Mouse (Mus musculus) splenic B cell, adult 2 months (primary cell): ENCODE results near the gene Chrnb2.
"Not testable (repeated sequence)": the region's sequence is repeated elsewhere in the genome, so short reads cannot be mapped to it uniquely, and the experiment has no call there.

Experiments
- DNase-seq: peaks from one replicate; pipeline ENCODE4 v3.0.0-alpha.2; 2011; ENCODE audit warnings: low read depth, low spot score
- H3K27me3 ChIP-seq: 2 replicates; pipeline ENCODE4 v1.6.1; 2012; ENCODE audit warnings: mild to moderate bottlenecking, low read length, moderate library complexity, mixed read lengths; ENCODE audit not compliant: control insufficient read depth, poor library complexity, insufficient read depth, severe bottlenecking
- H3K36me3 ChIP-seq: 2 replicates; pipeline ENCODE4 v1.6.1; 2012; ENCODE audit warnings: mild to moderate bottlenecking, low read length, moderate library complexity, mixed read lengths; ENCODE audit not compliant: control insufficient read depth, poor library complexity, insufficient read depth, severe bottlenecking

The Chrnb2 gene

DNA sequence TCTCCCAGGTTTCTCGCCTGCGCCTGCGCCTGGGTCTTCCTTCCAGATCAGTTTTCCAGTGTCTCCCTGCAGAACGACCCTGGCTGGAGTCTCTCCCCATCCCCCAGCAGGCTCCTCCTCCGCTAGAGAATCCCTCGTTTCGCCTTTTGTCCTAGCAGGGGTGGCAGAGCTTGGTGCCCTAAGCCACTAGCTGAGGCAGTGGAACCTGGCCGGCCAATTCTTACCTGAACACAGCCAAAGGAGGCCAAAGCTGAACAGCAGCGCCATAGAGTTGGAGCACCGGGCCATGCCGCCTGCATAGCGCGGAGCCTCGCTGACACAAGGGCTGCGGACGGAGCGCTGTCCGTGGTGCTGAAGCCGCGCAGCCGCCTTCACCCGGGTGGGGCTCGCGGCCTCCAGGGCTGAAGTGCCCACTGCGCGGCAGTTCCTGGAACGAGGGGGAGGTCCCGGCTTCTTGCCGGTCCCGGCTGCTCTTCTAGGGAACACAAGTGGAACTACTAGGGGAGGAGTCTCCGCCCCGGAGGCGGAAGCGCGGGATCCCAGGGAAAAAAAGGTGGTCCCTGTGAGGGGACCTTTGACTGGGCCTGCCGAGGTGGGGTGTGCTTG lies at the start of gene Chrnb2:
TSS of gene Chrnb2 (minus strand) at position 514 of the 606 bp plus-strand sequence.
- Histone ChIP-seq H3K27me3 (no peaks in the 10 kb centered on the region), H3K36me3 (no peaks in the 10 kb centered on the region; the same call in 1 of the 2 replicates)
- peak; percentile 84 for DNase-seq

DNA sequence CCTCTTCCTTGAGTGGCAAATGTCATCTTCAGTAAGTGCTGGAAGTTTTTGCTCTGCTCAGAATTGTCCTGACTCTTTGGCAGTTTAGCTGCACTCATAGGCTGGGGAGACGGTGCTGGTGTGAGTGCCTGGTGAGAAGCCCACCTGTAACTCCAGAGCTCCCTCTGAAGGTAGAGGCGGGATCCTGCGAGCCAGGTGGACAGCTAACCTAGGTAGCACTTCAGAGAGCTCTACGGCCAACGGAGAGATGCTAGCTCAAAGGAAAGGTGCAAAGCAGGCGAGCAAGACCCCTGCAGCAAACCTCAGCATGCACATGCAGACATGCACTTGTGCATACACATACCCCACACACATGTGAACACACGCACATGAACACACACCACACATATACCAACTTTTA lies 49.6 kb upstream of the Chrnb2 start:
- Histone ChIP-seq H3K27me3 (no peaks in the 10 kb centered on the region), H3K36me3 (no peaks in the 10 kb centered on the region)
- no peak for DNase-seq

DNA sequence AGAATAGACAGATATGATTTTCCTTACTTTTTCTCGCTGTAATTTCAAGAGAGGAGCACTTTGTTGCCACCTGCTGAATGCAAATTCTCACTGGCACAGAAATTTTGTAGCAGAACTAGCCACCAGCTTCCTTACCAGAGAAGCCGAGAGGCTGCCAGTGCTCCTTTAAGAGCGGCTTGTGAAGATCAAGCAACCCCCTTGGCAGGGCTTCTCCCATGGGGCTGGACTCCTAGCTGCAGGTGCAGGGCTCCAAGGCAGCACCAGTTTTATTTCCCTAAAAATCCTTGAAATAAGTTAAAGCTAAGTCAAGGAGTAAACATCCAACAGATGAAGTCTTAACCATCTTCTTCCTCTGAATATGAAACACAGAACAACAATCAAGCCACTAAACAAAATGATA lies 47.7 kb upstream of the Chrnb2 start:
- no peaks in the 10 kb centered on the region for H3K27me3 ChIP-seq
- DNase-seq: no peak
- H3K36me3 ChIP-seq: no peaks in the 10 kb centered on the region

DNA sequence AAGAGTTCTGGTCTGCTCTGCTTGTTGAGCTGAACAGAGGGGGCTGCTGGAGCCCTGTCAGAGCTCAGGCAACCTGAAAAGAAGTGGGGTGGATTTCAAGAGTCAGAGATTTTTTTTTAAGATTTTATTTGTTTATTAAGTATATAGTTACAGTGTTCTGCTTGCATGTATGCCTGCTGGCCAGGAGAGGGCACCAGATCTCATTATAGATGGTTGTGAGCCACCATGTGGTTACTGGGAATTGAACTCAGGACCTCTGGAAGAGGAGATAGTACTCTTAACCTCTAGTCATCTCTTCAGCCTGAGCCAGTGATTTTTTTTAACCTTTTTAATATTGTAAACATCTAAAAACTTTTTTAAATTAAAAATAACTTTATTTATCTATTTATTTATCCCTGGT lies 46.4 kb upstream of the Chrnb2 start:
- peak; percentile 46 for DNase-seq
- Histone ChIP-seq H3K27me3 (no peaks in the 10 kb centered on the region), H3K36me3 (no peaks in the 10 kb centered on the region)

DNA sequence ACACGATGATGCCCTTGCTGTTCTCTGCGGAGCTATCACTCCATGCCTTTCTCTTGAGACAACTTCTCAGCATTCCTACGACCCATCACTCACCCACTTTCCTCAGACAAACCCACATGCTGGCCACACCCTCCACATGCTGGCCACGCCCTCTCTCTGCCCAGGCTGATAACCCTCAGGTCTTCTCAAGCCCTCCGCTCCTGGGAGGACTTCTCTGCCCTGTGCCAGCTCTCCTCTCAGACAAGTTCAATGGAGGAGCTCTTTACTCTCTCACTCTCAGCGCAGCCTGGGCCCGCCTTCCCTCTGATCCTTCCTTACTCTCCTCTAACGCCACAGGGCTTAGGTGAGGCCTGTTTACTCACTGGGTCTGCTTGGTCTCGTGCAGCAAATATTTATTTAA lies 44.2 kb upstream of the Chrnb2 start:
- Histone ChIP-seq H3K27me3 (no peaks in the 10 kb centered on the region), H3K36me3 (no peaks in the 10 kb centered on the region)
- DNase-seq: no peak

DNA sequence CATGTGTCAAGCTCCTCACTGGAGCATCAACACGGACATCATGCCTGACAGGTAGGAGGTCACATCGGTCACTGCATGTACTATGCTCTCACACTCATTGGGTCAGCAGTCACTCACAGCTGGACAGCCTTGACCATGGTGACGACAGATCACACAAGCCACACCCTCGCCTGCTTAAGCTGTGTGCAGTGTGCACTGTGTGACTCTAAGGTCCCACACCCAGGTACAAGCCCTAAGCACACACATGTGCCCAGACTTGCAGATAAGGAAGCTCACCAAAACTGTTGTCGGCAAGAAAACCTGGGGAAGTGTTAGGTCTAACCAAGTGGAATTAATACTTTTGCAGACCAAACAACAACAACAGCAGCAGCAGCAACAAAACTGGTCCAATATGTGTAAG lies 43.4 kb upstream of the Chrnb2 start:
- no peaks in the 10 kb centered on the region for H3K36me3 ChIP-seq
- no peaks in the 10 kb centered on the region for H3K27me3 ChIP-seq
- no peak for DNase-seq

DNA sequence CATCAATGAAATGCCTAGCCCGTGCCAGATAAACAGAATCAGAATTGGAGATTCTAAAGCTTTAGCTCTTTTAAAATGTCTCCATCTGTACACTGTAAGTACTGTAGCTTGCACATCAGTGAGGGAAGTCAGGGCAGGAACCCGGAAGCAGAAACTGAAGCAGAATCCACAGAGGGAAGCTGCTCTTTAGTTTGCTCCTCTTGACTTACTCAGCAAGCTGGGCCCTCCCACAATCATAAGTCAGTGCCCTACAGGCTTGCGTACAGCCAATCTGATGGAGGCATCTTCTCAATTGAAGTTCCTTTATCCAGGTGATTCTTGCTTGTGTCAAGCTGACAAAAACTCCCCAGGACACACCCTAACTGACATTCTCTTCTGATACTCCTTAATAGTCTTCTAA lies 42.7 kb upstream of the Chrnb2 start:
- no peaks in the 10 kb centered on the region for H3K36me3 ChIP-seq
- no peak for DNase-seq
- H3K27me3 ChIP-seq: no peaks in the 10 kb centered on the region

DNA sequence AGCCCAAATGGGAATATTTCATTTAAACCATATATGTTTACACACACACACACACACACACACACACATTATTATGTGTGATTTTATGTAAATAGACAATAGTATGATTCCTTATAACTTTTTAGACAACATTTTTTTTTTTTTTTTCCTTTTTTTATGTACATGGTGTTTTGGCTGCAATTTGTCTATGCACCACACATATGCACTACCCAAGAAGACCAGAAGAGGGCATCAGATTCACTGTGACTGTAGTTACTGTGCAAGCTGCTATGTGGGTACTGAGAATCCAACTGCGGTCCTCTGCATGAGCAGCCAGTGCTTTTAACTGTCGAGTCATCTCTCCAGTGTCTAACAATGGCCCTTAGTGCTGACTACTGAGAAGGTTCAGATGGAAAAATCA lies 42.3 kb upstream of the Chrnb2 start:
- Histone ChIP-seq H3K27me3 (no peaks in the 10 kb centered on the region), H3K36me3 (no peaks in the 10 kb centered on the region)
- DNase-seq: peak; percentile 70

DNA sequence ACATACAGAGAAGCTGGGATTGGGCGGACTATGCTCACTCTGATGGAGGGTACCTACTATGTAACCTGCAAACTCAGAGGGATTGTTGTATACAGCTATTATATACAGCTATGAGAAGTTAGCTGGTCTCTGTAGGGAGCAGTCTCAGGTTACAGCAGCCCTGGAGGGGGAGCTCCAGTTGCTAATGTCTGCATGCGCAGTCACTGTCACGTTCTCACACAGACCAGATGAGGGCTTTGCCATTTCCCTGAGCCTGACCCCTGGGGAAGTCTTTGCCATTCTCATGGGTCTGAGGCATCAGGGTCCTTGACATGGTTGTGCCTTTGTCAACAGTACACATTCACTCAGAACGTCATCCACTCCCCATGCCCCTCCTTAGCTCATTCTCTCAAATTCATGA lies 40.7 kb upstream of the Chrnb2 start:
- Histone ChIP-seq H3K36me3 (no peaks in the 10 kb centered on the region), H3K27me3 (no peaks in the 10 kb centered on the region)
- DNase-seq: no peak

DNA sequence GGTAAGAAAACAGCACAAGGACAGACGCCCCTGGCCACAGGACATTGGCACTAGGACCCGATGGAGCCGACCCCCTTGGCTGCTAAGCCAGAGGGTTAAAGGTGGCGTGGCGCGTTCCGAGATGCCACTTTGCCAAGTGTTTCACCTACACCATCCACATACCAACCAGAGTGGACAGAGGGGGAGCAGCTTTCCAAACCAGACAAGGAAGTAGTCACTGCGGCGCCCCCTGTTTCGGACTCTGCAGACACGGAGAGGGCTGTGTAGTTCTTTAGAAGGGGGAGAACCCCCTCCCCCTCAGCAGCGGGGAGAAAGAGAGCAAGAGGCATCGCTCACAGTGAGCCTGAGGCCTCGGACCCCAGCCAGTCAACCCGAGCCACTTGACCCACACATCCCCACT lies 38.4 kb upstream of the Chrnb2 start:
- no peak for DNase-seq
- Histone ChIP-seq H3K27me3 (no peaks in the 10 kb centered on the region), H3K36me3 (no peaks in the 10 kb centered on the region)

DNA sequence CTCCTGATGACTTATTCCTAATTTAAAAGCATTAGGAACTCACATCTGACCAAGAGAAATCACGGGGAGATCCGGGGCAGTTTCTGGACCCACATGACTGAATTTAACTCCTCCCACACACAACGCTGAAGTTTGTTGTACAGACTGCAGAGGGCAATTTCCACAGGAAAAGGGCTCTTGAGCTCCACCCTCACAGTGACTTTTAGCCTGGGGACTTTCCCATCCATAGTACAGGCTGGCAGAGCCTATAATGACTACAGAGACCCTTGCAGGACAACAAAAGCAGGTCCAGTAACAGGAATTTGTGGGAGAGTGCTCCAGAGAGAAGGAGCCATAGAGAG lies 37.0 kb upstream of the Chrnb2 start:
- no peaks in the 10 kb centered on the region for H3K27me3 ChIP-seq
- DNase-seq: peak; percentile 84

DNA sequence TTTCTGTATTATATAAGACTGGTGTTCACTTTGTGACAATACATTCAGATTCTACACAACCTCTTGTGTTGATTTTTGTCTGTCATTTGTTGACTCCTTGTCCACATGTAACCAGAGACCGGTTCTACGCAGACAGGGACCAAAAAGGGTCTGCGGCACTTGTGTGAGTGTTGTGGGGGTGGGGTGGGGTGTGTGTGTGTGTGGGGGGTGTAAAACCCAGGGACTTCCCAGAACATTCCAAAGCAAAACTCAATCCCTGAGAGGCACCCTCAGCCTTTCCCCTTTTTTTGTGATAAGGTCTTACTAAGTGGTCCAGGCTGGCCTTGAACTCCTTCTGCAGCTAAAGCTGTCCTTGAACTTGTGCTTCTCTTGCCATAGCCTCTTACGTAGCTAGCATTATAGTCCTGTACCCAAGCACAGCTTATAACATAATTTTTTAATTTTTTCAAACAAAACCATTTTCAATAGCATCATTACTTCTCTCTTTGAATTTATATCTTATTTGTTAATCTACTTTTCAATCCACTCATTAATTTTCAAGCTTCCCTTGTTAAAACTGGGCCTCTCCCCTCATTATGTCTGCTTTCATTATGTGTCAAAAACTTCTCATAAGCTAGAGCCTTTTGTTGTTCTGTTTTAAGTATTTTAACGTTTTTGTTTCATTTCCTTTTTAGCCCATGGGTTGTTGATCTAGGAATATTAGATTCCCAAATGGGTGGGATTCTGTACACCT lies 36.5 kb upstream of the Chrnb2 start:
- no peak for DNase-seq
- Histone ChIP-seq H3K36me3 (no peaks in the 10 kb centered on the region), H3K27me3 (no peaks in the 10 kb centered on the region)

More for the DNA sequence above, 37.0 kb upstream of the Chrnb2 start:
- no peaks in the 10 kb centered on the region for H3K36me3 ChIP-seq

DNA sequence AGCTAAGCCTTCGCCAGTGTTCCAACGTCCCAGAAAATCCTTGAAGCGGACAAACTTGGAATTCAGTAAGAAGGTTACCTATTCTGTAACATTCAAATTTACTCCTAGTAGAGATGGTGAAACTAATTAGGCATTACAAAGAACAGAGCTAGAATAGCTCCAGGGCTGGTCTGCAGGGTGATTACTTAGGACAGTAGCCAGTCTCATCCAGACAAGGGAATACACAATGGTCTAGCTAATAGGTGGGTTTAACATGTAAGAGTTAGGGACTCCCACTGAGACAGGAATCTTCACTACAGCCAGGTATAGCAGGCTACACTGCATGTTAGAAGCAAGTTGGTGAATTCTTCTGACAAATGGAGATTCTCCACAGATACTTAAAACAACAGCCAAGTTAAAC lies 35.6 kb upstream of the Chrnb2 start:
- H3K27me3 ChIP-seq, H3K36me3 ChIP-seq, DNase-seq: not testable (repeated sequence)

DNA sequence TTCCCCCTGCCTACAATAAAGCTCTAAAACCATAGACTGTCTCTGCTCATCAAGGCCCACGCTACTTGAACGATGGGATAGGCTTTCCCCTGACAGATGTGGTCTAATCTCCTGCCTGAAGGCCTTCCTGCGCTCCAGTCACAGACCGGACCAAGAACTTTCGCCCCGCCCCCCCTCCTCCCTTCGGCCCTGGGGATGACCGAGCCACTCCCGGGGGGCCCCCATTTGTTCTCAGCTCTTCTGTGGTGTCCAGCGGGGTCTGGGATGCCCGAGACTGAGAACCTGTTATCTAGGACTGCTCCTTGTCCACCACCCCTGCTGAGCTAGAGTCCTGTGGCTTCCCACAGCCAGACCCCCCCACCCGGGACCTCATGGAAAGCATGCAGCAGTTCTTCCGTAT lies 35.0 kb upstream of the Chrnb2 start:
- H3K27me3 ChIP-seq: no peaks in the 10 kb centered on the region
- no peak for DNase-seq
- no peaks in the 10 kb centered on the region for H3K36me3 ChIP-seq

DNA sequence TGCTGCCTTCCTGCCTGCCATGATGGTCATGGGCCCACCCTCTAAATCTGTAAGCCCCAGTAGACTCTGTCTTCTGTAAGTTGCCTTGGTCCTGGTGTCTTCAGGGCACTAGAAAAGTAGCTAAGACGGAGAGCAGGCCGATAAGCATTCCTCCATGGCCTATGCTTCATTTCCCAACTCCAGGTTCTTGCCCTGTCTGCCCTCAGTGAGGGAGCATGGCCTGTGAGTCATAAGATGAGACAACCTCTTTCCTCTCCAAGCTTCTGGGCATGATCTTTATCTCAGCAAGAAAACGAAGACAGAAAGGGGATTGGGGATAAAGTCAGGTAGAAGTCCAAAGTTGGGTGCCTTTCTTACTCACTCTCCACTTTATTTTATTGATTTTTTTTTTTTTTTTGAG lies 34.1 kb upstream of the Chrnb2 start:
- no peak for DNase-seq
- Histone ChIP-seq H3K27me3 (no peaks in the 10 kb centered on the region), H3K36me3 (no peaks in the 10 kb centered on the region)

DNA sequence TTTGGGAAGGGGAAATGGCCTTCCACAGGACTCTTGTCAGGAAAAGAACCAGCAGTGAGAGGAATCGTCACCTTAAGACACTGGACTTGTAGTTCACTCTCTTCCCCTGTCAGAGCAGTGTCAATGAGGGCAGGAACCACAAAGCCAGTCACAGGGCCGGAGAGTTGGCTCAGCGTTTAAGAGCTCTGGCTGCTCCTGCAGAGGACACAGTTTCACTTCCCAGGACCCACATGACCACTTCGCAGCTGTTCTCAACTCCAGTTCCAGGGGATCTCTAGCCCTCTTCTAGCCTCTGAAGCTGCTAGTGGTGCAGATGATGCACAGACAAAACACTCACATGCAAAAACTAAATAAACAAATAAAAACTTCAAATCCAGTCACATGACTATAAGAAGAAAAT lies 31.9 kb upstream of the Chrnb2 start:
- peak; percentile 64 for DNase-seq
- H3K27me3 ChIP-seq: no peaks in the 10 kb centered on the region
- H3K36me3 ChIP-seq: no peaks in the 10 kb centered on the region
